Mouse (Mus musculus) heart, postnatal 0 days (tissue): ENCODE results near the gene Sgta. TPM values are rescaled to one million over a fixed set of nuclear protein-coding genes. Genes with fewer than 3 reads are reported as not detected.

Experiments used
- ATAC-seq: fragments of 200-750 bp; cut with Nextera tagmentation; 2 replicates; pipeline ENCODE4 v1.8.0; 2017; ENCODE audit warnings: low read depth, moderate number of reproducible peaks, moderate library complexity; ENCODE audit not compliant: insufficient read depth
- DNase-seq: peaks from one replicate; pipeline ENCODE4 v3.0.0-alpha.2; 2016; ENCODE audit warnings: low spot score
- H3K27ac ChIP-seq: fragments of 300-500 bp; sonication (generic); 2 replicates; pipeline ENCODE4 v1.5.1; 2014; ENCODE audit warnings: low read depth, mild to moderate bottlenecking
- H3K27me3 ChIP-seq: fragments of 300-500 bp; sonication (generic); 2 replicates; pipeline ENCODE4 v1.6.1; 2014; ENCODE audit warnings: low read length, mixed read lengths; ENCODE audit not compliant: control insufficient read depth, insufficient read depth
- H3K36me3 ChIP-seq: fragments of 300-500 bp; sonication (generic); replicated peaks from 2 replicates; pipeline ENCODE4 v1.6.1; 2014; ENCODE audit warnings: low read length, mixed read lengths; ENCODE audit not compliant: control insufficient read depth, insufficient read depth
- H3K4me1 ChIP-seq: fragments of 300-500 bp; sonication (generic); 2 replicates; pipeline ENCODE4 v1.6.1; 2014; ENCODE audit warnings: antibody characterized with exemption; ENCODE audit not compliant: control insufficient read depth, insufficient read depth
- H3K4me2 ChIP-seq: fragments of 300-500 bp; sonication (generic); 2 replicates; pipeline ENCODE4 v1.6.1; 2014; ENCODE audit warnings: low read depth, mild to moderate bottlenecking, low read length, moderate library complexity
- H3K4me3 ChIP-seq: fragments of 300-500 bp; sonication (generic); 2 replicates; pipeline ENCODE4 v1.5.1; 2014; ENCODE audit warnings: low read depth, low read length
- H3K9ac ChIP-seq: fragments of 300-500 bp; sonication (generic); replicated peaks from 2 replicates; pipeline ENCODE4 v1.6.1; 2014; ENCODE audit warnings: low read depth, low read length, mixed read lengths
- H3K9me3 ChIP-seq: fragments of 300-500 bp; sonication (generic); replicated peaks from 2 replicates; pipeline ENCODE4 v1.6.1; 2016; ENCODE audit warnings: low read length; ENCODE audit not compliant: control insufficient read depth
- CTCF ChIP-seq: IDR thresholded peaks from 2 replicates; pipeline ENCODE4 v1.5.1; 2016; ENCODE audit warnings: antibody characterized with exemption, control low read depth, low read depth
- EP300 ChIP-seq: IDR thresholded peaks from 2 replicates; pipeline ENCODE4 v1.6.1; 2016; ENCODE audit warnings: antibody characterized with exemption, low read depth
- WGBS: fragments of 180-500 bp; shearing (Covaris S2); extraction: QIAGEN DNeasy Blood & Tissue Kit; methylation state at CpG from one replicate; pipeline ENCODE4 v1.1.7; 2014; 5-methylcytosine and 5-hydroxymethylcytosine counted together
- polyA plus RNA-seq: library from polyadenylated mRNA; unstranded; fragments of >200 nt; fragmentation: Nextera tagmentation; extraction: Ambion mirVana; gene quantifications from 2 replicates; pipeline ENCODE4 v1.2.1, GENCODE M21; 2015
- total RNA-seq: library from RNA; depleted of rRNA; stranded (reverse); fragments of >200 nt; gene quantifications from 2 replicates; pipeline ENCODE4 v1.2.3, GENCODE M21; 2014; ENCODE audit warnings: low replicate concordance

The Sgta gene
- total and polyA plus RNA-seq, 2 experiments from 2014 or later, result 98.1 to 134 TPM

- no peak for ATAC-seq
- Histone ChIP-seq H3K27ac (no peak overlapping the region), H3K4me3 (no peak overlapping the region), H3K4me1 (no peaks in the 10 kb centered on the region), H3K4me2 (no peak overlapping the region), H3K9ac (no peak overlapping the region), H3K9me3 (no peaks in the 10 kb centered on the region), H3K27me3 (peaks cover 43% of the 10 kb centered on the region), H3K36me3 (no peaks in the 10 kb centered on the region)
- 11% methylated on average over 22 of the region's 26 CpGs for WGBS
- DNase-seq, result no peak
- TF ChIP-seq CTCF (no peak), EP300 (no peak)
These were observed 38.4 kb downstream of the Sgta start for GRCm38 (mm10) chr10:81021547-81022110.

DNA sequence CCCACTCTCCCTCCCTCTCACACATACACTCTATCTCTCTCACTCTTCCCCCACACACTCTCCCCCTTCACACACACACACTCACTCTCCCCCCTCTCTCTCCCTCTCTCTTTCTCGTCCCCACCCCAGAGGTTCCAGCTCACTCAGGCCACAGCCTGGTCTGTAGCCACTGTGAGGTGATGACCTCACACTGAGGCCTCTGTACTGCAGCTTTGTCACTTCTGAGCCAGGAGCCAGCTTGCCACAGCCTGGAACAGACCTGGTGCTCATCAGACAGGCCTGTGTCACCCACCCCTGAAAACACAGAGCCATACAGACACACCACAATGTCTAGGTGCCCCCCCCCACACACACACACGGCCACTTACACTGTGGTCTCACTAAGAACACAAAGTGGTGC, 39.8 kb downstream of the Sgta start:
- WGBS, result 50% methylated on average over 2 of the region's 2 CpGs
- H3K4me2 ChIP-seq, result no peak overlapping the region
- peaks cover 39% of the 10 kb centered on the region for H3K27me3 ChIP-seq
- H3K9ac ChIP-seq, result no peak overlapping the region
- no peak for TF ChIP-seq CTCF
- no peak for TF ChIP-seq EP300
- H3K36me3 ChIP-seq, result no peaks in the 10 kb centered on the region
- no peak for ATAC-seq
- H3K9me3 ChIP-seq, result no peaks in the 10 kb centered on the region
- no peak overlapping the region for H3K4me3 ChIP-seq
- no peaks in the 10 kb centered on the region for H3K4me1 ChIP-seq
- no peak overlapping the region for H3K27ac ChIP-seq
- DNase-seq, result no peak

DNA sequence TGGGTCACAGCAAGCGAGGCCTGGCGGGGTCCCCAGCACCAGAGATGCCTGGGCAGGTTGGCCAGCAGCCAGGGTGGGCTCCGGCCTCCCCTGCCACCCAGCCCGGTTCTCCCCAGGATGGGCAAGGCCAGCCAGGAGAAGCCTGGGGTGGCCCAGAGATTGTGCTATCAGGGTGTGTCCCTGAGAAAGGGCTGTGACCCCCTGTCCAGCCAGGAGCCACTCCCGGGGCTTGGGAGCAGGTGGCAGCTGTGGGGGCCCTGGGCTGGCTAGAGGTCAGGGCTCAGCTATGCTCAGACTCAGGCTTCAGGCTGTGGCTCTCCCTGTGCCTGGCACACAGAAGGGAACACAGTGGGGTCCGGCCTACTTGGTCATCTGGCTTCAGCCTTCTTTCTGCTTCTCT, 40.3 kb downstream of the Sgta start:
- WGBS, result 75% methylated on average over 6 of the region's 6 CpGs
- no peak for TF ChIP-seq CTCF
- no peak for TF ChIP-seq EP300

DNA sequence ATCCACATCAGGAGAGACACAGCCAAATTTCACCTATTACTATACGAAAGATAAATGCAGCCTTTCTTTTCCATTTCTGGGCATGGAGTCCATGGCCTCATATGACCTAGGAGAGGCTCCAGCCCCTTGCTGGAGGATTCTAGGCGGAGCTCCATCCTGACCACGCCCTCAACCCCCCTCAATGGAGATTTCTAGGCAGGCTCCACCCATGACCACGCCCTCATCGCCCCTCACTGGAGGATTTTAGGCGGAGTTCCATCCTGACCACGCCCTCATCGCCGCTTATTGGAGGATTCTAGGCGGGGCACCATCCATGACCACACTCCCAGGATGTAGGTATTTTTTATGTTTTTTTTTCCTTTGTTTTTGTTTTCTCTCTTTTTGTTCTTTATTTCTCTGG, 41.7 kb downstream of the Sgta start:
- H3K4me2 ChIP-seq, result no peak overlapping the region
- 34% methylated on average over 10 of the region's 10 CpGs for WGBS
- no peaks in the 10 kb centered on the region for H3K9me3 ChIP-seq
- H3K4me1 ChIP-seq, result no peaks in the 10 kb centered on the region
- H3K36me3 ChIP-seq, result no peaks in the 10 kb centered on the region
- H3K27me3 ChIP-seq, result peaks cover 21% of the 10 kb centered on the region; the same call in 1 of the 2 replicates
- no peak for TF ChIP-seq CTCF
- TF ChIP-seq EP300, result no peak
- no peak for ATAC-seq
- no peak overlapping the region for H3K4me3 ChIP-seq
- DNase-seq, result peak; percentile 21
- no peak overlapping the region for H3K27ac ChIP-seq
- H3K9ac ChIP-seq, result no peak overlapping the region

More for the DNA sequence above, 40.3 kb downstream of the Sgta start:
- H3K4me1 ChIP-seq, result no peaks in the 10 kb centered on the region
- DNase-seq (no peak), ATAC-seq (no peak)
- no peak overlapping the region for H3K9ac ChIP-seq
- no peak overlapping the region for H3K27ac ChIP-seq
- no peak overlapping the region for H3K4me3 ChIP-seq
- H3K27me3 ChIP-seq, result peaks cover 34% of the 10 kb centered on the region
- no peak overlapping the region for H3K4me2 ChIP-seq
- H3K9me3 ChIP-seq, result no peaks in the 10 kb centered on the region
- no peaks in the 10 kb centered on the region for H3K36me3 ChIP-seq

DNA sequence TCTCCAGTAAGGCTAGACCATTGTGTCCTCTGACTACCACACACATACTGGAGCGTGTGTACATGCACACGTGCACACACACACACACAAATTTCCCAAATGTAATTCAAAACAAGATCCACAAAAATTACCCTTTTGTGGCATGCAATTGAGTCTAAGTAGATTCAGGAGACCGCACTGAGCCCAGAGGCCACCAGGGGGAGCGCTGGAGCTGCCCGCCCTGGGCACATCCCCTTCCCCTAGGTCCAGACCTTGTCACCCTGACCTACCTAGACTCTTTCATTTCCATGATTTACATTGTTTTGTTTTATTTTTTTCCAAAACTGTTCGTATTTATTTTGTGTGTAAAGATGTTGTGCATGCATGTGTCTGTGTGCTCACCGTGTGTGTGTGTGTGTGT, 43.3 kb downstream of the Sgta start:
- ATAC-seq (no peak), DNase-seq (peak; percentile 36)
- Histone ChIP-seq H3K4me2 (no peak overlapping the region), H3K9me3 (no peaks in the 10 kb centered on the region), H3K4me1 (no peaks in the 10 kb centered on the region), H3K4me3 (no peak overlapping the region), H3K27ac (no peak overlapping the region), H3K36me3 (no peaks in the 10 kb centered on the region), H3K9ac (no peak overlapping the region), H3K27me3 (0 out of 2 replicates have a peak, but pooled peaks cover 8% of the 10 kb centered on the region)
- TF ChIP-seq EP300 (no peak), CTCF (peak; percentile 69)
- WGBS, result 7% methylated on average over 7 of the region's 7 CpGs

DNA sequence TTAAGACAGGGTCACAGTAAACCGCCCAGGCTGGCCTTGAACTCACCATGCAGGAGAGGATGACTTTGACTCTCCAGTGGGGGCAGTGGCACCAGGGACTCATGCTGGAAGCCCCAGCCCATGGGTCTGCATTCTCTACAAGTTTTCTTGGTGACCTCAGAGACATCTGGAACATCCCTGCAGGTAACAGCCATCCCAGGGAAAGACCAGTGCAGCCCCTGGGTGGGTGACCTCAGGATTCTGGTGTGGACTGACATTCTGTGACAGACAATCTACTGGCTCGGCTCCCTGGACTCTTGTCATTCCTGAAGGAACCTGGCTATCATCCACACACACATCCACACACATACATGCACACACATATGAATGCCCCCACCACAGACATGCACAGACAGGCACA, 44.3 kb downstream of the Sgta start:
- Histone ChIP-seq H3K4me2 (no peak overlapping the region), H3K27me3 (0 out of 2 replicates have a peak, but pooled peaks cover under 1% of the 10 kb centered on the region), H3K9ac (no peak overlapping the region), H3K27ac (no peak overlapping the region), H3K9me3 (no peaks in the 10 kb centered on the region), H3K4me1 (no peaks in the 10 kb centered on the region), H3K36me3 (no peaks in the 10 kb centered on the region), H3K4me3 (no peak overlapping the region)
- DNase-seq (no peak), ATAC-seq (no peak)
- 70% methylated on average over 2 of the region's 2 CpGs for WGBS
- TF ChIP-seq CTCF, result no peak
- TF ChIP-seq EP300, result no peak
